Mouse (Mus musculus) lung, embryonic 14.5 days (tissue): Measurements from ENCODE around the gene Cyb5d1. TPM values are rescaled to one million over a fixed set of nuclear protein-coding genes. Genes with fewer than 3 reads are reported as not detected.

ENCODE experiments used
- ATAC-seq: fragments of 200-750 bp; cut with Nextera tagmentation; 2 replicates; pipeline ENCODE4 v1.8.0; 2017; ENCODE audit warnings: mild to moderate bottlenecking, moderate TSS enrichment, moderate library complexity; ENCODE audit not compliant: insufficient read depth
- DNase-seq: peaks from one replicate; pipeline ENCODE4 v3.0.0-alpha.2; 2015
- H3K27ac ChIP-seq: fragments of 300-500 bp; sonication (generic); 2 replicates; pipeline ENCODE4 v1.5.1; 2014; ENCODE audit warnings: low read depth, mild to moderate bottlenecking, moderate library complexity
- H3K27me3 ChIP-seq: fragments of 300-500 bp; sonication (generic); 2 replicates; pipeline ENCODE4 v1.6.1; 2014; ENCODE audit warnings: low read length, control low read depth; ENCODE audit not compliant: insufficient read depth
- H3K36me3 ChIP-seq: fragments of 300-500 bp; sonication (generic); 2 replicates; pipeline ENCODE4 v1.6.1; 2014; ENCODE audit warnings: control low read depth; ENCODE audit not compliant: insufficient read depth
- H3K4me1 ChIP-seq: fragments of 300-500 bp; sonication (generic); 2 replicates; pipeline ENCODE4 v1.6.1; 2014; ENCODE audit warnings: antibody characterized with exemption, control low read depth; ENCODE audit not compliant: insufficient read depth
- H3K4me2 ChIP-seq: fragments of 300-500 bp; sonication (generic); 2 replicates; pipeline ENCODE4 v1.6.1; 2014; ENCODE audit warnings: mild to moderate bottlenecking
- H3K4me3 ChIP-seq: fragments of 300-500 bp; sonication (generic); 2 replicates; pipeline ENCODE4 v1.5.1; 2014; ENCODE audit warnings: low read depth, low read length
- H3K9ac ChIP-seq: fragments of 300-500 bp; sonication (generic); 2 replicates; pipeline ENCODE4 v1.6.1; 2014
- H3K9me3 ChIP-seq: fragments of 300-500 bp; sonication (generic); 2 replicates; pipeline ENCODE4 v1.6.1; 2016; ENCODE audit warnings: low read depth, low read length, control low read depth
- CTCF ChIP-seq: IDR thresholded peaks from 2 replicates; pipeline ENCODE4 v1.5.1; 2016; ENCODE audit warnings: antibody characterized with exemption, low read depth
- WGBS: fragments of 180-500 bp; shearing (Covaris S2); extraction: QIAGEN DNeasy Blood & Tissue Kit; methylation state at CpG from one replicate; pipeline ENCODE4 v1.1.7; 2014; 5-methylcytosine and 5-hydroxymethylcytosine counted together
- polyA plus RNA-seq: library from polyadenylated mRNA; unstranded; fragments of >200 nt; fragmentation: Nextera tagmentation; extraction: Ambion mirVana; gene quantifications from 2 replicates; pipeline ENCODE4 v1.2.1, GENCODE M21; 2014

The Cyb5d1 gene
- polyA plus RNA-seq, 1 experiment from 2014 or later, result 27.2 TPM

DNA sequence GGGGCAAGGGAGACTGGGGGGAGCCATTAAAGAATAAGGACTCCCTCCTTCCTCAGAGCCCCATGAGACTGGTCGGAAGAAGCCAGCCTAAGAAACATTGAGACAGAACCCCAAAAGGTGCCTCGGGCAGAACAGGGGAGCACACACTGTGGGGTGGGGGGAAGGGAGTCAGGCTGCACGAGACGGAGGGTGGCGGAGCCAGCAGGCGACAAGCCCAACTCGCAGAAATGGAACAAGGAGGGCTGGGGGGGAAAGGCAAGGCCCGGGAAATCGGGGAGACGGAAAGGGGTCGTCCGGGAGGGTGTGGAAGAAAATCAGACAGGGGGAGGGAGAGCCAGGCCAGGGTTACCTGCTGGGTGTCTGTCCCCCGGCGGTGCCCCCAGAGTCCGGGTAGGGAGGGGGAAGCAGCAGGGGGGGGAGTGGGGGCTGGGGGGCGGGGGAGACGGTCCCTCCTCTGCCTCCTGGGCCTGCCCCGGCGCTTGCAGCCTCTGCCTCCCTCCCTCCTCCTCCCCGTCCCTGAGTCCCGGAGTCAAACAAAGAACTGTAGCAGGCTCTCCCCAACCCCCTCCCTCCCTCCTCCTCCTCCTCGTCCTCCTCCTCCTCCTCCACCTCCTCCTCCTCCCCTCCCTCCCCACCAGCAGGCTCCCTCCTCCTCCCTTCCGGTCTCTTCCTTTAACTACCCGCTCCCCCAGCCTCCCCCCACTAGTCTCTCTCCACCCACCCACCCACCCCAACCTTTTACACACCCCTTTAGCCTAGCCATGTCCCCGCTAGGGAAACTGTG is 20.4 kb upstream of the Cyb5d1 start:
- Histone ChIP-seq H3K4me3 (peak overlapping the region; percentile 71), H3K4me1 (peaks cover 30% of the 10 kb centered on the region), H3K9me3 (no peaks in the 10 kb centered on the region), H3K9ac (peak overlapping the region; percentile 93), H3K4me2 (peak overlapping the region; percentile 97), H3K36me3 (peaks cover 16% of the 10 kb centered on the region), H3K27me3 (0 out of 2 replicates have a peak, but pooled peaks cover under 1% of the 10 kb centered on the region), H3K27ac (peak overlapping the region; percentile 99)
- DNase-seq, result peak; percentile 72
- under 1% methylated on average over 17 of the region's 25 CpGs for WGBS
- no peak for ATAC-seq
- TF ChIP-seq CTCF, result no peak

DNA sequence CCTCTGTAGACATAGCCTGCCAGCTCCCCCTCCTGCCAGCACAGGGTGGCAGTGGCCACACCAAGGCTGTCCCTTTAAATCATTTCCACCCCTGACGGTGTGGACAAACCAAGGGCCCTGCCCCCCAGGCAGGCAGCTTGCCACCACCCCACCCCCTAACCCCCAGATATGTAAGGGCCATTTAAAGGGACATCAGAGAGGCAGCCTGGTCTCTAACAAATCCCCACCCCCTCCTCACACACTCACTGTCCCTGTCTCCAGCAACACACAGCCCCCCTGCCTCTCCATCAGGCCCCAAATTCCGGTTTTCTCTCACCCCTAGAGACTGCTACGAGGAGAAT is 19.9 kb upstream of the Cyb5d1 start:
- Histone ChIP-seq H3K36me3 (peaks cover 16% of the 10 kb centered on the region), H3K4me2 (peak overlapping the region; percentile 97), H3K9ac (peak overlapping the region; percentile 93), H3K4me1 (peaks cover 30% of the 10 kb centered on the region), H3K27ac (peak overlapping the region; percentile 99), H3K4me3 (peak overlapping the region; percentile 71), H3K27me3 (no peaks in the 10 kb centered on the region), H3K9me3 (no peaks in the 10 kb centered on the region)
- ATAC-seq, result no peak
- DNase-seq, result peak; percentile 62
- peak; percentile 33 for TF ChIP-seq CTCF
- WGBS, result 2% methylated on average over 3 of the region's 3 CpGs

GRCm38 (mm10) chr11:69414421-69415326 is 19.2 kb upstream of the Cyb5d1 start:
- no peak for TF ChIP-seq CTCF
- DNase-seq (peak; percentile 1), ATAC-seq (no peak)
- H3K9ac ChIP-seq, result peak overlapping the region; percentile 93
- H3K27ac ChIP-seq, result peak overlapping the region; percentile 99
- H3K4me3 ChIP-seq, result peak overlapping the region; percentile 71
- H3K9me3 ChIP-seq, result no peaks in the 10 kb centered on the region
- WGBS, result 20% methylated on average over 4 of the region's 4 CpGs
- H3K4me1 ChIP-seq, result peaks cover 30% of the 10 kb centered on the region
- peaks cover 16% of the 10 kb centered on the region for H3K36me3 ChIP-seq
- no peaks in the 10 kb centered on the region for H3K27me3 ChIP-seq
- peak overlapping the region; percentile 97 for H3K4me2 ChIP-seq

GRCm38 (mm10) chr11:69413221-69414181 is 18.1 kb upstream of the Cyb5d1 start, which contains the start of gene Kdm6b:
Gene Kdm6b, minus strand, starts transcription at chr11:69413675.
- peaks cover 16% of the 10 kb centered on the region for H3K36me3 ChIP-seq
- H3K27me3 ChIP-seq, result no peaks in the 10 kb centered on the region
- TF ChIP-seq CTCF, result 0 out of 2 replicates have a peak, but pooled peaks have one; percentile 13
- ATAC-seq, result no peak
- WGBS, result 27% methylated on average over 12 of the region's 12 CpGs
- peaks cover 27% of the 10 kb centered on the region for H3K4me1 ChIP-seq
- H3K9me3 ChIP-seq, result no peaks in the 10 kb centered on the region
- peak within 1 kb of the TSS; percentile 73 for H3K4me3 ChIP-seq
- DNase-seq, result peak; percentile 67
- peak within 1 kb of the TSS; percentile 93 for H3K9ac ChIP-seq
- H3K4me2 ChIP-seq, result peak within 1 kb of the TSS; percentile 97
- H3K27ac ChIP-seq, result peak within 1 kb of the TSS; percentile 52; the same call in 1 of the 2 replicates

DNA sequence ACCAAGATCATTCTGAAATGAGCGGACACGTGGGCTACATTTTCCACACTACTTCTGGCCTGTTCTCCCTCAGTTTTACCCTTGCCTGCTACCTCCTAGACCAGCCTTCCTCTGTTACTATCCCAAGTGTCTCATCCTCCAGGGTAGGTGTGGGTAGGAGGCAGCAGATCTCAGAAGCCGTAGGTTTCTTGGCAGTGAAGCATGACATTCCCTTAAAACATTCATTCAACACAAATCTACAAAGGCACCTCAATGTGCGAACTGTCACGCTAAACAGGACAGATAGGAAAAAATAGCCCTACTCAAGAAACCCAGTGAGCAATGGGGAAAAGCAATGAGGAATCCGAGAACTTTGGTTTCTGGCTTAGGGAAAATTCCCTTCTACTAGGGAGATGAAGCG is 17.1 kb upstream of the Cyb5d1 start:
- 53% methylated on average over 7 of the region's 7 CpGs for WGBS
- no peaks in the 10 kb centered on the region for H3K9me3 ChIP-seq
- H3K9ac ChIP-seq, result peak overlapping the region; percentile 68; the same call in 1 of the 2 replicates
- TF ChIP-seq CTCF, result no peak
- peak overlapping the region; percentile 52; the same call in 1 of the 2 replicates for H3K27ac ChIP-seq
- H3K36me3 ChIP-seq, result peaks cover 24% of the 10 kb centered on the region
- peak overlapping the region; percentile 97 for H3K4me2 ChIP-seq
- H3K4me3 ChIP-seq, result peak overlapping the region; percentile 73; the same call in 1 of the 2 replicates
- H3K27me3 ChIP-seq, result no peaks in the 10 kb centered on the region
- ATAC-seq (no peak), DNase-seq (no peak)
- peaks cover 31% of the 10 kb centered on the region for H3K4me1 ChIP-seq

DNA sequence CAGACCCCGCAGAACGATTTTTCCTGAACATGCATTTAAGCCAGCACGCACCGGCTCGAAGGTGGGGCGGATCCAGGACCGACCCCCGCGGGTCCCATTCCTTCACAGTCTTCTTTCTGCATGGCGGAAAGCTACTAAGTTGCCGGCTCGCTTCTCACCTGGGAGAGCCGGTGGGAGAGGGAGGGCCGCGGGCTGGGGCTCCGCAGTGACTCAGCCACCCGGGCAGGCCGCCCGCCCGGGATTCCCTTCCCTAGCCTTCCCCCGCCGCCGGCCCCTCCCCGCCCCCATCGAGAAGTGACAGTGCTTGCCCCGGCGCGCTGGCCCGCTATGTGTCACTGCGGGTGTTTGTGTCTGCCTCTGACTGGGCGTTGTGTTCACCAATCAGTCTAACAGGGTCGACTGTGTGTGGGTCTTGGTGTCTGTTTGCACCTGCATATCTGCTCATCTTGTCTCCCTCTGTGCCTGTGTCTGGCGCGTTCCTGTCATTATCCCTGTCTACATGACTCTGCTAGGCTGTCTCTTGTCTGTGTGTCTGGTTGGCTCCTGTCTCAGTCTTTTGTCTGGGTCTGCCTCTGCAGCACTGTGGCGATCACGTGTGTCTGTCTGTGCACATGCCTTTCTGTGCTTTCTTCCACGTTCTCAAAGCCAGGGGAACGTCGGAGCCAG is 16.2 kb upstream of the Cyb5d1 start:
- Histone ChIP-seq H3K27me3 (no peaks in the 10 kb centered on the region), H3K4me3 (peak overlapping the region; percentile 73), H3K4me2 (peak overlapping the region; percentile 97), H3K27ac (peak overlapping the region; percentile 98), H3K4me1 (peaks cover 29% of the 10 kb centered on the region), H3K9me3 (no peaks in the 10 kb centered on the region), H3K9ac (peak overlapping the region; percentile 68), H3K36me3 (peaks cover 32% of the 10 kb centered on the region)
- 0 out of 2 replicates have a peak, but pooled peaks have one; percentile 3 for TF ChIP-seq CTCF
- DNase-seq, result peak; percentile 76
- WGBS, result under 1% methylated on average over 39 of the region's 39 CpGs
- 0 out of 2 replicates have a peak, but pooled peaks have one; percentile 1 for ATAC-seq
